Mouse (Mus musculus) heart, embryonic 15.5 days (tissue): ENCODE results near the gene Sh3d21. TPM values are rescaled to one million over a fixed set of nuclear protein-coding genes. Genes with fewer than 3 reads are reported as not detected.

Experiments
- ATAC-seq: fragments of 200-750 bp; cut with Nextera tagmentation; replicated peaks from 2 replicates; pipeline ENCODE4 v1.8.0; 2017; ENCODE audit warnings: low read depth, moderate TSS enrichment; ENCODE audit not compliant: insufficient number of reproducible peaks, insufficient read depth, low FRiP score
- H3K27ac ChIP-seq: fragments of 300-500 bp; sonication (generic); 2 replicates; pipeline ENCODE4 v1.5.1; 2015; ENCODE audit warnings: mild to moderate bottlenecking, inconsistent platforms
- H3K27me3 ChIP-seq: fragments of 300-500 bp; sonication (generic); 2 replicates; pipeline ENCODE4 v1.6.1; 2015; ENCODE audit warnings: inconsistent platforms
- H3K36me3 ChIP-seq: fragments of 300-500 bp; sonication (generic); 2 replicates; pipeline ENCODE4 v1.6.1; 2015; ENCODE audit warnings: mild to moderate bottlenecking, inconsistent platforms
- H3K4me1 ChIP-seq: fragments of 300-500 bp; sonication (generic); replicated peaks from 2 replicates; pipeline ENCODE4 v1.6.1; 2015; ENCODE audit warnings: inconsistent platforms
- H3K4me2 ChIP-seq: fragments of 300-500 bp; sonication (generic); 2 replicates; pipeline ENCODE4 v1.6.1; 2015; ENCODE audit warnings: inconsistent platforms, mild to moderate bottlenecking, moderate library complexity
- H3K4me3 ChIP-seq: fragments of 300-500 bp; sonication (generic); 2 replicates; pipeline ENCODE4 v1.5.1; 2015; ENCODE audit warnings: mild to moderate bottlenecking, inconsistent platforms
- H3K9ac ChIP-seq: fragments of 300-500 bp; sonication (generic); 2 replicates; pipeline ENCODE4 v1.6.1; 2015; ENCODE audit warnings: mild to moderate bottlenecking, inconsistent platforms
- H3K9me3 ChIP-seq: fragments of 300-500 bp; sonication (generic); replicated peaks from 2 replicates; pipeline ENCODE4 v1.6.1; 2016; ENCODE audit warnings: inconsistent platforms
- WGBS: fragments of 180-500 bp; shearing (Covaris S2); methylation state at CpG from one replicate; pipeline ENCODE4 v1.1.7; 2015; ENCODE audit warnings: mixed read lengths; 5-methylcytosine and 5-hydroxymethylcytosine counted together
- polyA plus RNA-seq: library from polyadenylated mRNA; unstranded; fragments of >200 nt; fragmentation: Nextera tagmentation; extraction: Ambion mirVana; gene quantifications from 2 replicates; pipeline ENCODE4 v1.2.1, GENCODE M21; 2015

The Sh3d21 gene
- polyA plus RNA-seq, 1 experiment from 2014 or later: 3.3 TPM

DNA sequence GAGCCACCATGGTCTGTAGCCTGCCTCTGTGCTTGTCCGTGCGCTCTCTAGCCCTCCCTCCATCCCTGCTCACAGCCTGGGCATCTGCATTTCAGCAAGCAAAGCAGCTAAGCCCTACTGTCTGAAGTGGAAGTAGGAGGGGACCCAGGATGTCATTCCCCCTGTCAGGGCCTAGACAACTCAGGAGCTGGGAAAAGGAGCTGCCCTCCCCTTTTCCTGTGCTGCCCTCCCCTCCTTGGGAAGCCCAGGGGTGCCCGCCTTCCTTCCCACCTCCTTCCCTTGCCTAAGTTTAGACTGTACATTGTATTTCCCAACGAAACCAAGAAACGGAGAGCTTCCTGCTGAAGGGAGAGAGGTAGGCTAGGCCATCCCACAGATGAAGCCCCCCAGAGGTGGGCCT, 22.3 kb downstream of the Sh3d21 start:
- Histone ChIP-seq H3K9ac (no peak overlapping the region), H3K27me3 (no peaks in the 10 kb centered on the region), H3K4me2 (no peak overlapping the region), H3K4me1 (peaks cover 18% of the 10 kb centered on the region), H3K9me3 (no peaks in the 10 kb centered on the region), H3K36me3 (peaks cover 34% of the 10 kb centered on the region), H3K4me3 (no peak overlapping the region), H3K27ac (peak overlapping the region; percentile 55)
- 68% methylated on average over 5 of the region's 5 CpGs for WGBS
- ATAC-seq: no peak

DNA sequence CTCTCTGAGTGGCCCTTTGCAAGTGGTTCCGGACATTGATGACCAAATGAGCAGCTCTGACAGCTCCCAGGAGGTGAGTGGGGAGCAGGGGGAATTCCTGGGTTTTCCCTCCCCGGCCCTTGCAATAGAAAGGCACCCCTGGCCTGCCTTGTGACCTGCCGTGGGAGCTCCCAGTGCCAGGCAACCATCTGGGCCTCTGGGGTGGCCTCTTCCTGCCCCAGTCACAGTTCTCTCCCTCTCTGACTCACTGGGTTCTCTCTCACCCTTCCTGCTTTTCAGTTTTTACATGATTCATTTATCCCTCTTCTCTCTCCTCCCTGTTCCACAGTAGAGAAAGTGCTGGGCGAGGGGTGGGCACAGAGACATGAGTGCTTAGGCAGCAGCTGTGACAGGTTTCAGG, 25.5 kb downstream of the Sh3d21 start:
- 84% methylated on average over 4 of the region's 4 CpGs for WGBS
- no peaks in the 10 kb centered on the region for H3K9me3 ChIP-seq
- peaks cover 22% of the 10 kb centered on the region for H3K4me1 ChIP-seq
- no peak overlapping the region for H3K4me3 ChIP-seq
- H3K4me2 ChIP-seq: no peak overlapping the region
- H3K9ac ChIP-seq: no peak overlapping the region
- peaks cover 47% of the 10 kb centered on the region for H3K36me3 ChIP-seq
- no peak overlapping the region for H3K27ac ChIP-seq
- no peaks in the 10 kb centered on the region for H3K27me3 ChIP-seq
- no peak for ATAC-seq

DNA sequence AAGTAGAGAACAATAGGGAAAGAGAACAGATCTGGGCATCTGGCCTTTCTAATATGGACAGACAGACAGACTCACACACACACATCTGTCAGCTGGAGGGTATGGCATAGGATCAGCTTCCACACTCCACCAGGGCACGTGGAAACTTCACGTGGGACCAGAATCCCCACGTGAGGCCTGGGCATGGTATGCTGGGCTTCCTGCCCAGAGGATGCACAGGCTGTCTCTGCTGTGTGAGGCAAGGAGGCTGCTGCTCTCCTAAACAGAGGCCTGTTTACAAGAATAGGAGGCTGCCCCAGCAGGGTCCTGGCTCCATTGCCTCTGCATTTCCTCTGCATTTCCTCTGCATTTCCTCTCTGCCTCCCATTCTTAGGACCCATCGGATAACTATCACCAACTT, 28.7 kb downstream of the Sh3d21 start:
- H3K4me1 ChIP-seq: peaks cover 36% of the 10 kb centered on the region
- H3K27ac ChIP-seq: no peak overlapping the region

DNA sequence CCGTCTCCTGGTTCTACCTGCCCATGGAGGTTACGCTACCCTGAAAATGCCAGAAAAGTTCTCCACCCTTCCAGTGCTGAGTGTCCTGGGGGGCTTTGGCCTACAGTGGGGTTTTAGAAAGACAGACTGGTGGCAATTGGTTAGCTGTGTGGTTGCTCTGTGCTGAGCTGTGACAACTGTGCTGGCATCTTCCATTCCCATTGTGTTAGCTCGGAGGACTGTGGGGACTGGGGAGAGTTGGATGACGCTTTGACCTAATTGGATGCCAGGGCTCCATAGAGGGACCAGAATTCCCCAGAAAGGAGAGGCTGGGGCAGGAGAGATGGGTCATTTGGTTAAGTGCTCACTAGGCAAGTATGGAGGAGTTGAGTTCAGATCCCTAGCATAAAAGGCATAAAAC, 29.1 kb downstream of the Sh3d21 start:
- WGBS: 95% methylated on average over 4 of the region's 4 CpGs

More for the DNA sequence above, 28.7 kb downstream of the Sh3d21 start:
- H3K9me3 ChIP-seq: no peaks in the 10 kb centered on the region
- H3K36me3 ChIP-seq: peaks cover 47% of the 10 kb centered on the region
- H3K9ac ChIP-seq: no peak overlapping the region
- no peak overlapping the region for H3K4me3 ChIP-seq
- no peak overlapping the region for H3K4me2 ChIP-seq
- 64% methylated on average over 4 of the region's 4 CpGs for WGBS
- no peaks in the 10 kb centered on the region for H3K27me3 ChIP-seq
- ATAC-seq: no peak

DNA sequence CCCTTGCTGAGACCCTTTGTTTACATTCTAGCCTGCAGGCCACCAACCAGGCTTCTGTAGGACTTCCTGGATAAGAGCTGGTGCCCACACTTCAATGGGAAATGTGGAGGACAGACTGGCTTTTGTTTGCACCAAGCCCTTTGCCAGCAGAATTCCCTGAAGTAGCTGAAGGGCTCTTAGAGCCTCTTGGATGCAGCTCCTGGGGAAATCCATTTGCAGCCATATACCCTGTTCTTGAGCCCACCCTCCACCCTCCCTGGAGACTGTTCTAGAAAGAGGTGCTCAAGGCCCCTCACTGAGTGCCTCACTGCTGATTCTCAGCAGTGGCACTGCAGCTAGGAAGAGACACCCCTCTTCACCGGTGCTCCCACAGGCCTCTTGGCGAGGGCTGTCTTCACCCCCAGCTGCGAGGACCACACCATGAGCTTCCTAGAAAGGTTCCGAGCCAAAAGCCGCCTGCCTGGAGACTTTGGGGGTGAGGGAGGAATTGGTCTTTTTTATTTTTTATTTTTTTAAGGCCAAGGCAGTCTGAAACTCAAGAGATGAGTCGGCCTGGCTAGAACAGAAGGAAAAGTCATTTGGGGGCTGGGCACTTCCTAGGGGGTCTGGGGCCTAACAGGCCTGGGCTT, 30.5 kb downstream of the Sh3d21 start:
- peaks cover 36% of the 10 kb centered on the region for H3K4me1 ChIP-seq
- ATAC-seq: no peak

More for the DNA sequence above, 29.1 kb downstream of the Sh3d21 start:
- no peak for ATAC-seq
- no peak overlapping the region for H3K27ac ChIP-seq
- no peak overlapping the region for H3K9ac ChIP-seq
- H3K4me1 ChIP-seq: peaks cover 36% of the 10 kb centered on the region
- H3K9me3 ChIP-seq: no peaks in the 10 kb centered on the region
- no peak overlapping the region for H3K4me2 ChIP-seq
- H3K27me3 ChIP-seq: no peaks in the 10 kb centered on the region
- H3K4me3 ChIP-seq: no peak overlapping the region
- peaks cover 47% of the 10 kb centered on the region for H3K36me3 ChIP-seq

DNA sequence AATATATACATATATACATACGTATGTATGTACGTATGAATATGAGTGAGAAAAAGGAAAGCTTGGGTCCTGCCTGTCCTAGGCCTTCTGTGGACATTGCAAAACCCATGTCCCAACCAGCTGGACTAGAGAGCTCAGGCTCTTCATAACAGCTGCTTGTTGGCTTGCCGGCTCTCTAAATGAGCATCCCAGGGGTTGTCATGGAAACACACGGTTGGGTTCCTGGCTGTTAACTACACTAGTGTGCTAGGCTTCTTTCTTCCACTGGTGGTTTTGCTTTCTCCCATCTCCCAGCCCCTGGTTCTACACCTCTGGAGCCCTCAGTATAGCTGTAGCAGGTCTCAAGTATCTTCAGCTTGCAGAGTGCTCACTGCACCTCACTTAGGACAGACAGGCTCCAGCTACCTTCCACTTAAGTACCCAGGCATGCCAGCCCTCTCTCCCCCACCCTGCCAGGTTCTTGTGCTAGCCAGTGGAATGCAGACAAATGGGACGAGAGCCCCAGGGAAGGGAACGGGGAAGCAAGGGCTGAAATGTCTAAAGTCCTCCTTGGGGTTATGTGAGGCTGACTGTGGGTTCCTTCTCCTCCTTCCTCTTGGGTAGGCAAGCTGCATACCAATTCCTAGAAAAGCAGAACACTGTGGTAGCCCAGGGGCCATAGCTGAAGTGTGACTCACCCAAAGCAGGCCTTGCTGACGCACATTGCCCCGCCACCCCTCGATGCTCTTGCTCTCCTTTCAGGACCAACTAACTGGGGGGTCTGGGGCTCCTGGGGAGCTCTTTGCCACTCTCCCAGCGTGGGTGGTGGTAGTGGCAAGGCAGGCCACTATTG, 31.8 kb downstream of the Sh3d21 start:
- no peak overlapping the region for H3K4me2 ChIP-seq
- no peak overlapping the region for H3K4me3 ChIP-seq
- ATAC-seq: peak; percentile 29; the same call in 1 of the 2 replicates
- H3K4me1 ChIP-seq: peaks cover 36% of the 10 kb centered on the region
- H3K27me3 ChIP-seq: no peaks in the 10 kb centered on the region
- H3K36me3 ChIP-seq: peaks cover 54% of the 10 kb centered on the region
- peak overlapping the region; percentile 37 for H3K27ac ChIP-seq
- no peak overlapping the region for H3K9ac ChIP-seq
- WGBS: 50% methylated on average over 10 of the region's 10 CpGs
- no peaks in the 10 kb centered on the region for H3K9me3 ChIP-seq

More for the DNA sequence above, 30.5 kb downstream of the Sh3d21 start:
- H3K4me3 ChIP-seq: no peak overlapping the region
- no peaks in the 10 kb centered on the region for H3K27me3 ChIP-seq
- peaks cover 50% of the 10 kb centered on the region for H3K36me3 ChIP-seq
- WGBS: 65% methylated on average over 6 of the region's 6 CpGs
- peak overlapping the region; percentile 37 for H3K27ac ChIP-seq
- H3K4me2 ChIP-seq: no peak overlapping the region
- H3K9me3 ChIP-seq: no peaks in the 10 kb centered on the region
- H3K9ac ChIP-seq: no peak overlapping the region

DNA sequence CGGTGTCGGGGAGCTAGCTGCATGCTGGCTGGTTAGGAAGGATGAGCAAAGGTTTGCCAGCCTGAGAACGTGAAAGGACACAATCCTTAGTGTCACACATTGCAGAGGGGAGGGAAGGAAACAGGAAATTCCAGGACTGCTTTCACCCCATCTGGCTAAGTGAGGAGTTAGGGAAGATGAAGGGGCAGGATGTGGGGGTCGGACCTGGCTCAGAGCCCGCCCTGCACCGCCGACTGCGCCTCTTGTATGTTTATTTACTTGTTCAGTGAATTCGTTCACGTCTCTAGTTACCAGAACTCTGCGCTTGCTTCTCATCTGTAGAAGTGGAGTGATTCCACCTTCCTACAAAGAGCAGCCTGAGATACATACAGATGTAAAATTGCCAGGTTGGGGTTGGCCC, 32.8 kb downstream of the Sh3d21 start:
- Histone ChIP-seq H3K4me1 (peaks cover 36% of the 10 kb centered on the region), H3K36me3 (peaks cover 54% of the 10 kb centered on the region), H3K9ac (no peak overlapping the region), H3K4me2 (no peak overlapping the region), H3K9me3 (no peaks in the 10 kb centered on the region), H3K4me3 (no peak overlapping the region), H3K27ac (peak overlapping the region; percentile 69), H3K27me3 (no peaks in the 10 kb centered on the region)
- no peak for ATAC-seq
- WGBS: 49% methylated on average over 11 of the region's 11 CpGs

DNA sequence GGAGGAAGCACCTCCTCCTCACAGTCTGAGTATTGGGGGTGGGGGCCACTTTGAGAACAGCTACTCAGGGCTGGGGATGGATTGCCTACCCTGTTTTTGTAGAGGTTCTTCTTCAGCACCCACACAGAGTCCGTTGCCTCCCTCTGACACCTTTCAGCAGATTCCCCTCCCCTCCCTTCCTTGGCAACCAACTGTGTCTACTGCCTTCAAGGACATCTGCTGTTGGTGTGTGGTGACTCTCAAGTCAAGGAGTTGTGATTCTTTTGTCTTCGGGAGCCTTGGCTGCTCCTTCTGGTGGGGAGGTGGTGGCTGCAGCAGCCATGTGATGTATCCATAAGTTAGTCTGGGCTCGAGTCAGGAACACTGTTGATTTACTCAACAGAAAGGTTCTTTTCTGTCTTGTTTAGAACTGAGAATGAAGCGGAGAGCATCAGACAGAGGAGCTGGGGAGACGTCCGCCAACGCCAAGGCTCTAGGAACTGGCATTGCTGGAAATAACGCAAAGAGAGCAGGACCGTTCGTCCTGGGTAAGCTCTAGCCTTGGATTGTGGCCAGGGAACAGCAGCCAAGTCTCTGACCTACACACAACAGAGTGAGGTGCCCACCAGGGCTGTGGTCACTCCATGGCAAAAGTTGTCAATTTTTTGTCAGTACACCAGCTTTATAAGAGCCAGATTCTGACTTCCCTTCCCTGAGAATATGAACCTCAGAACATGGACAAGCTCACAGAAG, 39.8 kb downstream of the Sh3d21 start:
- H3K9me3 ChIP-seq: no peaks in the 10 kb centered on the region
- no peak overlapping the region for H3K27ac ChIP-seq
- WGBS: 62% methylated on average over 10 of the region's 10 CpGs
- peaks cover 42% of the 10 kb centered on the region for H3K36me3 ChIP-seq
- no peak overlapping the region for H3K4me3 ChIP-seq
- H3K4me1 ChIP-seq: peaks cover 7% of the 10 kb centered on the region; the same call in 1 of the 2 replicates
- no peak for ATAC-seq
- no peak overlapping the region for H3K4me2 ChIP-seq
- H3K9ac ChIP-seq: no peak overlapping the region
- H3K27me3 ChIP-seq: no peaks in the 10 kb centered on the region

DNA sequence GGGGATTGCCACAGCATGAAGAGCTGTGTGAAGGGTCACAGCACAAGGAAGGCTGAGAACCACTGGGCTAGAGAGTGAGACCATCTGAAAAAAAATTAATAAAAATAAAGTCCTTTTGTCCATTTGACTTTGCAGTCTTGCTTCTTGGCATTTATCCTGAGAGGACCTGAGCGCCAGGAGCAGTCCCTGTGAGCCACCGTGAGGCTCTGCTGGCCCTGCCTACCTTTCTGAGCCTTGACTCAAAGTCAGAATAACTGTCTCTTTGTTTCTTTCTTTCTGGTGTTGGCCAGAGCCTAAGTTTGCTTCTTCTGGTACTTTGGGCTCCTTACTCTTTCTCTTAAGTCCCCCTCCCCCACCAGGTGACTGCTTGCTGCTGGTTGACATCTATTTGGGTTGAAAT, 42.8 kb downstream of the Sh3d21 start:
- Histone ChIP-seq H3K4me1 (peaks cover 15% of the 10 kb centered on the region), H3K9me3 (no peaks in the 10 kb centered on the region), H3K27me3 (no peaks in the 10 kb centered on the region), H3K9ac (no peak overlapping the region), H3K4me3 (no peak overlapping the region), H3K4me2 (no peak overlapping the region), H3K36me3 (peaks cover 13% of the 10 kb centered on the region; the same call in 1 of the 2 replicates), H3K27ac (no peak overlapping the region)
- 83% methylated on average over 2 of the region's 2 CpGs for WGBS
- no peak for ATAC-seq

DNA sequence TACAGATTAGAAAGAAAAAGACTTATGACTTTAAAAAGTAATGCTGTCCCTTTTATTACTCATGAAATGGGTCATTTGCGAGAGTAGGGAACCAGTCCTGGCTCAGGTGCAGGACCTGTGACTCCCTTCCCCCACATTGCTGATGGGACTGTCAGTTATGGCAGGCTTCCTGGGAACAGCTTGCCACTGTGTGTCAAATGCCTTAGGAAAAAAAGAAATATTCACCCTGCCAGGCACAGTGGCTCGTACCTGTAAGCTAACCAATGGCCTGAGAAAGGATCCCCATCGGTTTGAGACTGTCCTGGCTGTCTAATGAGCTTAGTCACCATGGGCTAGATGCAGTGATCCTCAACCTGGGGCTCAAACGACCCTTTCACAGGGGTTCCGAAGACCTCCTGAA, 43.2 kb downstream of the Sh3d21 start:
- Histone ChIP-seq H3K27ac (no peak overlapping the region), H3K9ac (no peak overlapping the region), H3K27me3 (no peaks in the 10 kb centered on the region), H3K4me1 (peaks cover 15% of the 10 kb centered on the region), H3K4me3 (no peak overlapping the region), H3K4me2 (no peak overlapping the region), H3K9me3 (no peaks in the 10 kb centered on the region), H3K36me3 (peaks cover 9% of the 10 kb centered on the region; the same call in 1 of the 2 replicates)
- no peak for ATAC-seq
- 85% methylated on average over 5 of the region's 5 CpGs for WGBS

DNA sequence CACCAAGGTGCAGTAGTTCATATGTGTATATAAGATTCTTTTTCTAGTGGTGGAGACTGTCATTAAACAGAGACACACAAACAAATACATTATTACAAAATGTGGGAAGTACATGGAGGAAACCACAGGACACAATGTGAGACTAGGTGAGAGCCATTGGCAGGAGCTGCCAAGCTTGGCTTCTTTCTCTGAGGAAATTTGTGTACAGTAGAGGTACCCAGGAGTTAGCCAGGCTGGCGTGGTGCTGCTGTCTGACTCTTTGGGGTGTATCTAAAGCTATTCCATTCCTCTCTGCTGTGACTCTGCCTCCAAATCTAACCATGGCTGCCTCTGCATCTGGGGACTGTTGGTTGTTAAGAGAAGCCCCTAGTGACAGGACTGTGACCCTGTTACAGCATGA, 44.2 kb downstream of the Sh3d21 start:
- no peak for ATAC-seq
- Histone ChIP-seq H3K4me3 (no peak overlapping the region), H3K4me1 (peaks cover 15% of the 10 kb centered on the region), H3K4me2 (no peak overlapping the region), H3K27me3 (no peaks in the 10 kb centered on the region), H3K9me3 (no peaks in the 10 kb centered on the region), H3K9ac (no peak overlapping the region), H3K36me3 (no peaks in the 10 kb centered on the region; the same call in 1 of the 2 replicates), H3K27ac (no peak overlapping the region)
- WGBS: 77% methylated on average over 1 of the region's 1 CpGs
